Mouse (Mus musculus) stomach, embryonic 16.5 days (tissue): Measurements from ENCODE around the gene Zbtb14. TPM values are rescaled to one million over a fixed set of nuclear protein-coding genes. Genes with fewer than 3 reads are reported as not detected.

Experiments used
- ATAC-seq: fragments of 200-750 bp; cut with Nextera tagmentation; 2 replicates; pipeline ENCODE4 v1.8.0; 2017; ENCODE audit warnings: moderate number of reproducible peaks, moderate TSS enrichment; ENCODE audit not compliant: insufficient read depth, low FRiP score
- H3K27ac ChIP-seq: fragments of 300-500 bp; sonication (generic); 2 replicates; pipeline ENCODE4 v1.5.1; 2014; ENCODE audit warnings: low read length
- H3K27me3 ChIP-seq: fragments of 300-500 bp; sonication (generic); 2 replicates; pipeline ENCODE4 v1.6.1; 2014; ENCODE audit warnings: low read length, control low read depth, mixed read lengths; ENCODE audit not compliant: control insufficient read depth, insufficient read depth
- H3K36me3 ChIP-seq: fragments of 300-500 bp; sonication (generic); 2 replicates; pipeline ENCODE4 v1.6.1; 2014; ENCODE audit warnings: low read length; ENCODE audit not compliant: control insufficient read depth, insufficient read depth
- H3K4me1 ChIP-seq: fragments of 300-500 bp; sonication (generic); 2 replicates; pipeline ENCODE4 v1.6.1; 2014; ENCODE audit warnings: low read length, control low read depth, mixed read lengths; ENCODE audit not compliant: control insufficient read depth, insufficient read depth
- H3K4me2 ChIP-seq: fragments of 300-500 bp; sonication (generic); 2 replicates; pipeline ENCODE4 v1.6.1; 2014; ENCODE audit warnings: low read depth, low read length, mixed read lengths
- H3K4me3 ChIP-seq: fragments of 300-500 bp; sonication (generic); replicated peaks from 2 replicates; pipeline ENCODE4 v1.5.1; 2014; ENCODE audit warnings: mild to moderate bottlenecking, low read length
- H3K9ac ChIP-seq: fragments of 300-500 bp; sonication (generic); 2 replicates; pipeline ENCODE4 v1.6.1; 2014; ENCODE audit warnings: low read length
- H3K9me3 ChIP-seq: fragments of 300-500 bp; sonication (generic); replicated peaks from 2 replicates; pipeline ENCODE4 v1.6.1; 2016; ENCODE audit warnings: low read length, control low read depth; ENCODE audit not compliant: control insufficient read depth
- WGBS: fragments of 180-500 bp; shearing (Covaris S2); extraction: QIAGEN DNeasy Blood & Tissue Kit; methylation state at CpG from one replicate; pipeline ENCODE4 v1.1.7; 2014; 5-methylcytosine and 5-hydroxymethylcytosine counted together
- polyA plus RNA-seq: library from polyadenylated mRNA; unstranded; fragments of >200 nt; fragmentation: Nextera tagmentation; extraction: Ambion mirVana; gene quantifications from 2 replicates; pipeline ENCODE4 v1.2.1, GENCODE M21; 2015

Gene Zbtb14
- polyA plus RNA-seq, 1 experiment from 2014 or later, result 17.1 TPM

GRCm38 (mm10) chr17:69438990-69439491 lies 56.2 kb downstream of the Zbtb14 start, which contains the start of gene Akain1:
Gene Akain1, plus strand, starts transcription at chr17:69439326.
- peak; percentile 94 for ATAC-seq
- Histone ChIP-seq H3K4me1 (peaks cover 7% of the 10 kb centered on the region; the same call in 1 of the 2 replicates), H3K4me2 (peak within 1 kb of the TSS; percentile 52), H3K9me3 (no peaks in the 10 kb centered on the region), H3K4me3 (peak within 1 kb of the TSS; percentile 35), H3K27ac (no peak within 1 kb of the TSS), H3K9ac (no peak within 1 kb of the TSS), H3K27me3 (peaks cover 30% of the 10 kb centered on the region), H3K36me3 (no peaks in the 10 kb centered on the region)
- under 1% methylated on average over 44 of the region's 44 CpGs for whole genome bisulfite sequencing

DNA sequence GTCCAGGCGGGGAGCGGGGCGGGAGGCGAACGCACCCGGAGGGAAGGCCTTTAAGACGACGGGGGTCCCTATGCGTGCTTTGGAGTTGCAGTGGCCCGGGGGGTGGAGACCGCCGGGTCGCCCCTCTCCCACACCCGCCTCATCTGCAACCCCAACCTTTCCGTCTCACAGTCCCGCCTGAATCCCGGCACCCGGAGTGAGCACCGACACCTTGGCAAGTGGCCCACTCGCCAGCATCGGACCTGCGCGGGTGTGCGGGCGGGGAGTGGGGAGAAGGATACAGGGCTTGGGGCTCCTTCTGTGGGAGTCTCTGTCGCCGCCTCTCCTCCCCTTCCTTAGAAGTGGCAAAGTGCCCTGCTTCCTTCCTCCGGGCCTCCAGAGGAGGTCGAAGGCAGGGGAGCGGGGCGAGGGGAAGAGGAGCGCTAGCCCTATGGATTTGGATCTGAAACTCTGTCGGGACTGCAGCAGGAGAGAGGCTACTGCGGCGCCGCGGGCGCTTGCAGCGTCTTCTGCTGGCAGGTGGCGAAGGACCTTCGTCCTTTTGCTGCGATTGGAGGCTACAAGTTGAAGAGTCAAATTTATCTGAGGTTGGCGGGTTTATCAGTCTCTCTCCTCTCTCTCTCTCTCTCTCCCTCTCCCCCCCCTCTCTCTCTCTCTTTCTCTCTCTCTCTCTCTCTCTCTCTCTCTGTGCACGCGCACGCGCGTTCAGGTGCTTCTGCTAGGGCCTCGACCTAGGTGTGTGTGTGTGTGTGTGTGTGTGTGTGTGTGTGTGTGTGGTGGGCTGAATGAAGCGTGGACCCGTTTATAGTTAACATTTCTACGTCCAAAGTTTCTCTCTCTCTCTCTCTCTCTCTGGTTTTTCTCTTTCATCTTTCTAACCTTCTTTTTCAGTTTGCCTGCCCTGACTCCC lies 57.0 kb downstream of the Zbtb14 start:
- H3K9ac ChIP-seq, result no peak overlapping the region
- H3K4me3 ChIP-seq, result peak overlapping the region; percentile 35; the same call in 1 of the 2 replicates
- WGBS, result under 1% methylated on average over 52 of the region's 52 CpGs
- no peak overlapping the region for H3K27ac ChIP-seq
- peaks cover 7% of the 10 kb centered on the region; the same call in 1 of the 2 replicates for H3K4me1 ChIP-seq
- peak overlapping the region; percentile 52 for H3K4me2 ChIP-seq
- H3K36me3 ChIP-seq, result no peaks in the 10 kb centered on the region
- no peak; the same call in none of the 2 replicates for ATAC-seq
- no peaks in the 10 kb centered on the region for H3K9me3 ChIP-seq
- peaks cover 30% of the 10 kb centered on the region for H3K27me3 ChIP-seq

Other genes with a start within 250 kb of the Zbtb14 start
- gene Akain1, start 56.3 kb downstream of the Zbtb14 start, polyA plus RNA-seq, result not detected in 2 replicates